Mouse (Mus musculus): ENCODE measurements around the gene Epb41. TPM values are rescaled to one million over a fixed set of nuclear protein-coding genes. Genes with fewer than 3 reads are reported as not detected.

Epb41 gene
- polyA plus RNA-seq, 1 experiment, result 7.1 TPM

- TF ChIP-seq FOSL1 (IDR thresholded peaks at IDR 0.05; ENCODE audit: insufficient read depth, low read length, poor library complexity, severe bottlenecking), result no peak
- no peak for TF ChIP-seq CEBPB (IDR thresholded peaks at IDR 0.05; ENCODE audit: low read depth)
- no peak for TF ChIP-seq USF1 (IDR thresholded peaks at IDR 0.05; ENCODE audit: low read depth)
- no peak for TF ChIP-seq CTCF (IDR thresholded peaks at IDR 0.05; ENCODE audit: control insufficient read depth, insufficient read depth, insufficient read length)
- TF ChIP-seq MYOG (IDR thresholded peaks at IDR 0.05; ENCODE audit: control insufficient read depth, extremely low read depth, insufficient read length), result no peak
- no peak for TF ChIP-seq MAX (IDR thresholded peaks at IDR 0.05)
- no peak for TF ChIP-seq MYOD1 (IDR thresholded peaks at IDR 0.05; ENCODE audit: control insufficient read depth, insufficient read length, low read depth)
- no peaks in the 10 kb centered on the region for H3K79me2 ChIP-seq (ENCODE audit: control insufficient read depth, insufficient read depth)
- no peaks in the 10 kb centered on the region for H3K36me3 ChIP-seq (ENCODE audit: control insufficient read depth, insufficient read depth)
- H3K79me3 ChIP-seq (ENCODE audit: low read depth), result peaks cover 2% of the 10 kb centered on the region
- H3ac ChIP-seq (ENCODE audit: control insufficient read depth, insufficient read length, low read depth), result no peak overlapping the region
- H3K27me3 ChIP-seq (ENCODE audit: control insufficient read depth, insufficient read depth, insufficient read length), result no peaks in the 10 kb centered on the region
- H3K4me3 ChIP-seq (ENCODE audit: insufficient read depth, poor library complexity, severe bottlenecking), result no peak overlapping the region
Measured at GRCm38 (mm10) chr4:132072946-132073345, 2.2 kb downstream of the Epb41 start.

DNA sequence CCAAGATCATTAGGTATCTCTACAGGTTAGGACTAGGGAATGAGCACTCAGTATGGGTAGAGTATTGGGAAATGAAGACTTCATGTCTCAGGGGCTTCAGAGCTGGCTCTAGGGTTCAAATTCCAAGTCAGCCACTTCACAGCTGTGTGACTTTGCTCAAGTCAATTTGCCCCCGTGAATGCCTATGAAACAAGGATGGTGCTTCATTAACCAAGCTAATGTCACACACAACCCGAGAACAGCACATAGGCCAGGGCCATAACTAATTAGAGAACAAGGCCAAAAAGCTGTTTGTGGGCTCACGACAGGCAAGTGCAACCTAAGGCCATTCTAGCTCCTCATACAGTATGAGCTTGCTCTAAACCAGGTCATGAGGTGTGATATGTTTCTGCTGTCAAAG is 3.0 kb downstream of the Epb41 start:
- peaks cover 2% of the 10 kb centered on the region for H3K79me3 ChIP-seq (ENCODE audit: low read depth)
- no peak overlapping the region for H3K4me3 ChIP-seq (ENCODE audit: insufficient read depth, poor library complexity, severe bottlenecking)
- no peaks in the 10 kb centered on the region for H3K27me3 ChIP-seq (ENCODE audit: control insufficient read depth, insufficient read depth, insufficient read length)
- no peak for TF ChIP-seq CTCF (IDR thresholded peaks at IDR 0.05; ENCODE audit: control insufficient read depth, insufficient read depth, insufficient read length)
- TF ChIP-seq FOSL1 (IDR thresholded peaks at IDR 0.05; ENCODE audit: insufficient read depth, low read length, poor library complexity, severe bottlenecking), result no peak
- TF ChIP-seq MAX (IDR thresholded peaks at IDR 0.05), result no peak
- no peaks in the 10 kb centered on the region for H3K36me3 ChIP-seq (ENCODE audit: control insufficient read depth, insufficient read depth)
- no peak overlapping the region for H3ac ChIP-seq (ENCODE audit: control insufficient read depth, insufficient read length, low read depth)
- H3K79me2 ChIP-seq (ENCODE audit: control insufficient read depth, insufficient read depth), result no peaks in the 10 kb centered on the region

GRCm38 (mm10) chr4:132071674-132072073 is 3.4 kb downstream of the Epb41 start:
- TF ChIP-seq MYOD1 (IDR thresholded peaks at IDR 0.05; ENCODE audit: control insufficient read depth, insufficient read length, low read depth) (no peak), MAX (IDR thresholded peaks at IDR 0.05) (no peak), USF1 (IDR thresholded peaks at IDR 0.05; ENCODE audit: low read depth) (no peak), FOSL1 (IDR thresholded peaks at IDR 0.05; ENCODE audit: insufficient read depth, low read length, poor library complexity, severe bottlenecking) (no peak), CTCF (IDR thresholded peaks at IDR 0.05; ENCODE audit: control insufficient read depth, insufficient read depth, insufficient read length) (no peak), CEBPB (IDR thresholded peaks at IDR 0.05; ENCODE audit: low read depth) (no peak), MYOG (IDR thresholded peaks at IDR 0.05; ENCODE audit: control insufficient read depth, extremely low read depth, insufficient read length) (no peak)

DNA sequence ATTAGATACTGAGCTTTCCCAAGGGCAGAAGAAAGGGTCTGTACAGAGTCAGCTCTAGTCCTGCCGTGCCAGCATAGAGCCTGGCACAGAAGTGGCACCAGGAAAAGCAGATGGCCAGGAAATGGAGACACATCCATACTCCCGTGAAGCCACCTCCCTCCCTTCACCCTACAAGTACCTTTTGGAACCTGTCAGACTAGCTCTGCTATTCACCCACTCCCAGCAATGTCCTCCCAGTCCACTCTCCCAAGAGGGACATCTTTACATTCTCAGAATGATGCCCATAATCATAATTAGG is 7.2 kb downstream of the Epb41 start:
- TF ChIP-seq FOSL1 (IDR thresholded peaks at IDR 0.05; ENCODE audit: insufficient read depth, low read length, poor library complexity, severe bottlenecking) (no peak), MYOG (IDR thresholded peaks at IDR 0.05; ENCODE audit: control insufficient read depth, extremely low read depth, insufficient read length) (no peak), CEBPB (IDR thresholded peaks at IDR 0.05; ENCODE audit: low read depth) (no peak), MAX (IDR thresholded peaks at IDR 0.05) (no peak), CTCF (IDR thresholded peaks at IDR 0.05; ENCODE audit: control insufficient read depth, insufficient read depth, insufficient read length) (no peak)
- Histone ChIP-seq H3ac (ENCODE audit: control insufficient read depth, insufficient read length, low read depth) (no peak overlapping the region), H3K79me3 (ENCODE audit: low read depth) (no peaks in the 10 kb centered on the region), H3K36me3 (ENCODE audit: control insufficient read depth, insufficient read depth) (no peaks in the 10 kb centered on the region), H3K79me2 (ENCODE audit: control insufficient read depth, insufficient read depth) (no peaks in the 10 kb centered on the region), H3K4me3 (ENCODE audit: insufficient read depth, poor library complexity, severe bottlenecking) (no peak overlapping the region), H3K27me3 (ENCODE audit: control insufficient read depth, insufficient read depth, insufficient read length) (no peaks in the 10 kb centered on the region)

More at GRCm38 (mm10) chr4:132071674-132072073, 3.4 kb downstream of the Epb41 start:
- H3K27me3 ChIP-seq (ENCODE audit: control insufficient read depth, insufficient read depth, insufficient read length), result no peaks in the 10 kb centered on the region
- H3ac ChIP-seq (ENCODE audit: control insufficient read depth, insufficient read length, low read depth), result no peak overlapping the region
- H3K79me2 ChIP-seq (ENCODE audit: control insufficient read depth, insufficient read depth), result no peaks in the 10 kb centered on the region
- H3K4me3 ChIP-seq (ENCODE audit: insufficient read depth, poor library complexity, severe bottlenecking), result no peak overlapping the region
- H3K36me3 ChIP-seq (ENCODE audit: control insufficient read depth, insufficient read depth), result no peaks in the 10 kb centered on the region
- peaks cover 2% of the 10 kb centered on the region for H3K79me3 ChIP-seq (ENCODE audit: low read depth)

- H3K27me3 ChIP-seq (ENCODE audit: control insufficient read depth, insufficient read depth, insufficient read length), result no peaks in the 10 kb centered on the region
- no peak overlapping the region for H3K4me3 ChIP-seq (ENCODE audit: insufficient read depth, poor library complexity, severe bottlenecking)
- no peak overlapping the region for H3ac ChIP-seq (ENCODE audit: control insufficient read depth, insufficient read length, low read depth)
- no peaks in the 10 kb centered on the region for H3K79me2 ChIP-seq (ENCODE audit: control insufficient read depth, insufficient read depth)
- no peaks in the 10 kb centered on the region for H3K36me3 ChIP-seq (ENCODE audit: control insufficient read depth, insufficient read depth)
- TF ChIP-seq CTCF (IDR thresholded peaks at IDR 0.05; ENCODE audit: control insufficient read depth, insufficient read depth, insufficient read length), result no peak
- TF ChIP-seq USF1 (IDR thresholded peaks at IDR 0.05; ENCODE audit: low read depth), result no peak
- TF ChIP-seq FOSL1 (IDR thresholded peaks at IDR 0.05; ENCODE audit: insufficient read depth, low read length, poor library complexity, severe bottlenecking), result no peak
- TF ChIP-seq CEBPB (IDR thresholded peaks at IDR 0.05; ENCODE audit: low read depth), result no peak
- TF ChIP-seq MYOD1 (IDR thresholded peaks at IDR 0.05; ENCODE audit: control insufficient read depth, insufficient read length, low read depth), result no peak
- no peak for TF ChIP-seq MYOG (IDR thresholded peaks at IDR 0.05; ENCODE audit: control insufficient read depth, extremely low read depth, insufficient read length)
- no peak for TF ChIP-seq MAX (IDR thresholded peaks at IDR 0.05)
- no peaks in the 10 kb centered on the region for H3K79me3 ChIP-seq (ENCODE audit: low read depth)
Measured at GRCm38 (mm10) chr4:132067112-132067937, 7.8 kb downstream of the Epb41 start.

All from C2C12 (cell line).